Mouse (Mus musculus) gastrocnemius, adult 8-10 months (tissue): ENCODE results near the gene Chrna1. TPM values are rescaled to one million over a fixed set of nuclear protein-coding genes. Genes with fewer than 3 reads are reported as not detected.
"Not testable (repeated sequence)": the region's sequence is repeated elsewhere in the genome, so short reads cannot be mapped to it uniquely, and the experiment has no call there.

ENCODE experiments used
- DNase-seq, 2 experiments: peaks; one replicate each; pipeline ENCODE4 v3.0.0; 2022; ENCODE audit warnings: low spot score in 2 of 2
- total RNA-seq, 4 experiments: library from RNA; stranded (reverse); gene quantifications; 2 replicates each; pipeline ENCODE4 v1.2.4; 2022

The Chrna1 gene
- total RNA-seq, 4 experiments from 2014 or later: 4.8 to 5.3 (median 5.2) TPM

- DNase-seq: no peak
These were observed 19.1 kb downstream of the Chrna1 start for GRCm38 (mm10) chr2:73560899-73561664.

DNA sequence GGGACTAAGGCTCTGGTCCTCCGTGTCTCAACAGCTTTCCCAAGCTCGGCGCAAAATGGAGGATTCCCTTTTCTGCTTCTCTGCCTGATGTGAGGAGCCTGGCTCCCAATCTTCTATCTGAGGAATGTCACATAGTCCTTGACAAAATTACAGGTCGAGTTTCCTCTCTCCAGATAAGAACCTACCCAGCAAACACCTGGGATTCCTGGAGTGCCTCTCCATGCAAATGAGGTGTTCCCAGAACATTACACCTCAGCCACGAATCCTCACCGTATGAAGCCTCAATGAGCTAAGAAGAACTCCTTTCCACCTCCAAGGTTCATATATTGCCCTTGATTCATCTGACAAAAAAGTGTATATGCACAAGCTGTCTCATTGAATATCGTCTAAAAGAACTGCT, 19.7 kb downstream of the Chrna1 start:
- no peak for DNase-seq

- DNase-seq: no peak
These were observed 22.2 kb downstream of the Chrna1 start for GRCm38 (mm10) chr2:73557956-73558355.

GRCm38 (mm10) chr2:73557061-73557460, 23.1 kb downstream of the Chrna1 start:
- DNase-seq: not testable (repeated sequence)

DNA sequence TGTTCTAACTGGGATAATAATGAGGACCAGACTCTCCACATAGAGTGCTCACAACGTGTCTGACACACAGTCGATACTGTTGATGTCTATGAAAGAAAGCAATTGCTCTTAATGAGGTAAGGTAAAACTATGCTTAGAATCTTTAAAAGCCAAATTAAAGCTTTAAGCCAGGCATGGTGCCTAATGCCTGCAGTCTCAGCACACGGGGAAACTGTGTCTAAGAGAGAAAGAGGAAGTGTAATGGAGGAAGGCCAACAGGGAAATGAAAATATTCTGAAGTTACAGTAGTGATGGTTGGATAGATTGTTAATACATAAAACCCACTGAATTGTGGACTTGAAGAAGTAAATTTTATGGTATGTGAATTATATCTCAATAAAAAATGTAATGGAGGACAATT, 25.7 kb downstream of the Chrna1 start:
- DNase-seq: no peak

DNA sequence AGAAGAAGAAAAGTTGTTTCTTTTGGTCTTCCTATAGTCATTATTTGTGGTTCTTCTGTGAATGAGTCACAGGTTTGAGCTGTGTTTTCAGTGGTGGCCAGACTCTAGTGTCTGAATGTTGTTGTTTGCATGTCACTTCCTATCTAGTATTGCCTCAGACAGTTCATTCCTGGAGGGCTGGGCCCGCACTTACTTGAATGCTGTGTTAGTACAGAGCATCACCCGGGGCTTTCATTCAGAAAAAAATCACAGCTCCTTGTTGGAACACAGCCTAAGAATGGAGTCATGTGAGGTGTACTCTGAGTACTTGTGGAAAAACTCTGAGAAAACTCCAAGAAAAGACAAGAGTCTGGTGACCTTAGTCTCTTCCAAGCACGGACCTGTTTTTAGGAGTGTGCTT, 27.2 kb downstream of the Chrna1 start:
- DNase-seq: no peak

- no peak for DNase-seq
These were observed 29.4 kb downstream of the Chrna1 start for GRCm38 (mm10) chr2:73550725-73551124.

- DNase-seq: no peak
These were observed 31.6 kb downstream of the Chrna1 start for GRCm38 (mm10) chr2:73548542-73548941.

DNA sequence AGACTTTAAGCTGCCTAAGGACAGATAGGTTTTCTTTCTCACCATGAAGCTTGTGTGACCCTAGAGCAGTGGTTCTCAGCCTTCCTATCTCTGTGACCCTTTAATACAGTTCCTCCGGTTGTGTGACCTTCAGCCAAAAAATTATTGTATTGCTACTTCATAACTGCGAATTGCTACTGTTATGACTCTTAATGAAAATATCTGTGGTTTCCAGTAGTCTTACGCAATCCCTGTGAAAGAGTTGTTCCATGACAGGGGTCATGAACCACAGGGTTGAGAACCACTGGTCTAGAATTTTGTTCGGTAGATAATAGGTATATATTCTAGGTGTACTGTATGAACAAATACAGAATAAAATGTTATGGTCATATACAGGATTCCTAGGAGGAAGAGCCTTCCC, 32.9 kb downstream of the Chrna1 start:
- no peak for DNase-seq

DNA sequence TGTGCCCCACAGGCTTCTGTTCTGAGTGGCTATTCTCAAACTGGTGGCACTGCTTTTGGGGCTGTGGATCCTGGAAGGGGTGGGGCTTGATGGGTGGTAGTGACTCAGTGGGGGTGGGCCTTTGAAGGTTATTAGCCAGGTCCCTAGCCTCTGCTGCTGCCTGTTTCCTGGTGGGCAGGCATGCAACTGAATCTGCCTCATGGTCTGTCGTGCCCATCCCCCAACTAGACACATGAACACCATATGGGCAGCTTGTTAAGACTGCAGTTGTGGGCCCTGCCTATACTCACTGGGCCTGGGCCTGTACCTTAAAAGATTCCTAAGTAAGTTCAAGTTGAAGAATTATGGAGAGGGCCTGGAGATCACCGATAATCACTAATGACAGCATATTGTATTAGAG, 34.6 kb downstream of the Chrna1 start:
- no peak for DNase-seq

DNA sequence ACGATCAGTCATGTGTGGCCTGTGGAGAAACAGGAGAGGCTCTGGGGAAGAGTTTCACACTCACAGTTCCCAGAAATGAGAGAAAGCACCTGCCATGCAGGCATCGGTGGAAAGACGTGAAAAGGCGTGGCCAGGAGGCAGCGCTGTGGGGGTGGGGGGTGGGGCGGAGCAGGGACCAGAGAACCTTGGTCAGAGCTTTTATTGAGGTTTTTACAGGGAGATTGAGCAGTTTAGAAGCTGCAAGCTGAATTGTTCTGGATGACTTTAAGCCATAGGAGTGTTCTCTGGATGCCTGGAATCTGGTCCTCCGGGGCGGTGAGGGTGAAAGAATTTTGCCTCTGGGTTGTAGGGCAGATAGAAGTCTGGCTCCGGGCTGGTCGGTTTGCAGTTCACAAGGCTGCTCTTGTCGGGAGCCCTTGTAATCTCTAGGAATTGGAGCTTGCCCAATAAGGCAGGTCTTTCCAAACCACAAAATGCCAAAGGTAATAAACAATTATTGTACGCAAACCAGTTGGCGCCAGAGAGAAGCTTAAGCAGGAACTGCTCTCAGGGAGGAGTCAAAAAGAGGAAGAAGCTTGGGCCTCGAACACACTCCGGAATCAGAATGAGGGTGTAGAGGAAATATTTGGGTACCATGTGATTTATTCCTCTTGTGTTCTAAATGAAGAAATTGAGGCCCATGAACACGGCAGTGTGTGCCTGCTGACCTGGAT, 39.5 kb downstream of the Chrna1 start:
- no peak for DNase-seq

GRCm38 (mm10) chr2:73539697-73540096, 40.4 kb downstream of the Chrna1 start:
- DNase-seq: no peak

- no peak for DNase-seq
These were observed 41.0 kb downstream of the Chrna1 start for GRCm38 (mm10) chr2:73539141-73539540.

- DNase-seq: no peak
These were observed 41.5 kb downstream of the Chrna1 start for GRCm38 (mm10) chr2:73538590-73538989.

DNA sequence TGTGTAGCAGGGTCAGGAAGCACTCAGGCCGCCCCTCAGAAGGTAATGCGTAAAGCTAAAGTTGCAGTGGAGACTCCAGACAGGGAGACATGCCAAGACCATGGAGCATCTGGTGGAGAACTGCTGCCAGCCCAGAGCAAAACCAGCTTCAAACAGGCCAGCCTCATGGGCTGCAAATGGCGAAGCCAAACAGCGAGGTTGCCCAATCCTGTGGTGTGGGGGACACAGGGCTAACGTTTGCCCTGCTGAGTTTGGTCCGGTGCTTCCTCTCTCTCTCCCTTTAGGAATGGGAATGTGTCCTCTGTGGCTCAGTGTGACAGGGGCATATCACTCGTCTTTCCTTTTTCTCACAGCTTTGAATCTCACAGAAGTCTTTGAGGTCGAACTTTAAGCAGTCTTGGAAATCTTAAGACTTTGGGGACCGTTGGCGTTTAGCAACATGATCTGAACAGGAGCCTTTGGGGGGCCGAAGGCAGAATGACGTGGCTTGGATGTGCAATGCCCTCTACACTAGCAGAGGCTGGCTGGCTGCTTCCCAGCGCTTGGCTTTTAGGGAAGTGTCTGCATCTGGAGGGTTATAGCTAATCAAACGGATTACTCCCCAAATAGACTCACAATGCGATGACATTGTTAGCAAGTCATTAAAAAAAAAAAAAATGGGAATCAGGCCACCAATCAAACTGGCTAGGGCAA, 43.9 kb downstream of the Chrna1 start:
- no peak for DNase-seq

DNA sequence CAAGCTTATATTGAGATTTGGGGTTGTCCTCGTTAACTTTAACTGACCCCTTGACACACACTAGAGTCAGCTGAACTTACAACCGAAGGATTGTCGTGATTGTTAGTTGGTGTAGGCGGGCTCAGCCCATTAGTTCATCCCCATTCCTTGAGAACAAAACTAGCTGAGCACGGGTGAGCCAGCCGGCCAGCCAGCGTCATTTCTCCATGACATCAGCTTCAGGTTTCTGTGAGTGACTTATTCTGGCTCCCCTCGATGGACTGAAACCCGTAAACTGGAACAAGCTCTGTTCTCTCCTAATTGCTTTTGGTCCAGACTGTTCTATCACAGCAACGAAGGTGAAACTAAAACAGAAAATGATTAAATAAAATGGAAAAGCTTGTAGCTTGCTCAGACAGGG, 45.4 kb downstream of the Chrna1 start:
- DNase-seq: no peak

DNA sequence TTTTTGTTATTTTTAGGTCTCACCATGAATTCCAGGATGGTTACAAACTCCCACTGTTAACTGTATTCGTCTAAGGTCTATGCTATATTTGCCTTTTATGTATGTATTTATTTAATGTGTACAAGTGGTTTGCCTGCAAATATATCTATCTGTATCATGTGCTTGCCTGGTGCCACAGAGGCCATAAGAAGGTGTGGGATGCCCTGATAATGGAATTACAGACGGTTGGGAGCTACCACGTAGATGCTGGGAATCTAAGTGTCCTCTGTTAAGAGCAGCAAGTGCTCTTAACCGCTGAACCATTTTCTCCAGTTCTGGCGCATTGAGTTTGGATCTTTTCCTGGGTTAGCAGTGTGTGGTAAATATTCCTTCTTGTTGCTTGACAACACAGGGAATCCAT, 49.7 kb downstream of the Chrna1 start:
- no peak for DNase-seq

DNA sequence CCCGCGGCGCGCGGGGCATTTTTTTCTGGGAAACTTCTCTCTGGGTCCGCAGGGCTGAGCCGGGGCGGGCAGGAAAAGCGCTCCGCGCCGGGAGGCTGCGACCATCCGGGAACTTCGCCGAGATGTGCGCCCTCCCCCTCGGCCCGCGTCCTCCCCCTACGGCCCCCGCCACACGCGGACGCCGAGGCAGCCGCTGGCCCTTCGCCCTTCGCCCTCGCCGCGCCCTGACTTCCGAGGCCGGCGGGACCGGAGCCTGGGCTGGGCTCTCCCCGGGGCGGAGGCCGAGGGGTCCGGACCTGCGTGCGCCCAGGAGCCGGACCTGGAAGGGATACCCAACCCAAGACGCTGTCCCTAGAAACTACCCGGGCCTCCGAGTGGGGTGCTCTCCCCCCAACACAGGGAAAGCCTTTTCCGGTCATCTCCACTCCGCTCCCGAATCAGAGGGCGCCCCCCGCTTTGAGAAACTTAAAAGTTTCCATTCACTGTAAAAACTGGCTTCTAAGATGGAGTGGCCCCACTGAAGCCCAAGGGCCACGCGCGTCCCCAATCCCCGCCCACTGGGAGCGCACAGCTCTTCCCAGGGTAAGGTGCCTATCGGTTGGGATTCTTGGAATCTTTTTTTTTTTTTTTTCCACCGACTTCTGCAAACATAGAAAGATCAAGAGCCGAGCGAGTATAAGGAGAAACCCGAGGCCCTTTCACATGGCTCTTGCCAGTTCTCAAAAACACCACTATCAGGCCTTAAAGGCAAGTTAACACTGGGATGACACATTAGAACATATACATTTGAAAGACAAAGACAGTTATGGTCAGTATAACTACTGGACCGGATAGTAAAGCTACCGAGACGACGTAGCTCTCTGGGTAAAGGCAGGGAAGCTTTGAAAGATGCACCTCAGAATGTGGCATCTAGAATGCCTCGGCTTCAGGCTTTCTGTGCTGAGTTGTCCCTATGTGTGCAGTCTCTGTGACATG, 50.5 kb downstream of the Chrna1 start, which contains the start of gene Wipf1:
TSS of gene Wipf1 (minus strand) at position 379 of the 975 bp plus-strand sequence.
- DNase-seq: peak; percentile 63 to 78

DNA sequence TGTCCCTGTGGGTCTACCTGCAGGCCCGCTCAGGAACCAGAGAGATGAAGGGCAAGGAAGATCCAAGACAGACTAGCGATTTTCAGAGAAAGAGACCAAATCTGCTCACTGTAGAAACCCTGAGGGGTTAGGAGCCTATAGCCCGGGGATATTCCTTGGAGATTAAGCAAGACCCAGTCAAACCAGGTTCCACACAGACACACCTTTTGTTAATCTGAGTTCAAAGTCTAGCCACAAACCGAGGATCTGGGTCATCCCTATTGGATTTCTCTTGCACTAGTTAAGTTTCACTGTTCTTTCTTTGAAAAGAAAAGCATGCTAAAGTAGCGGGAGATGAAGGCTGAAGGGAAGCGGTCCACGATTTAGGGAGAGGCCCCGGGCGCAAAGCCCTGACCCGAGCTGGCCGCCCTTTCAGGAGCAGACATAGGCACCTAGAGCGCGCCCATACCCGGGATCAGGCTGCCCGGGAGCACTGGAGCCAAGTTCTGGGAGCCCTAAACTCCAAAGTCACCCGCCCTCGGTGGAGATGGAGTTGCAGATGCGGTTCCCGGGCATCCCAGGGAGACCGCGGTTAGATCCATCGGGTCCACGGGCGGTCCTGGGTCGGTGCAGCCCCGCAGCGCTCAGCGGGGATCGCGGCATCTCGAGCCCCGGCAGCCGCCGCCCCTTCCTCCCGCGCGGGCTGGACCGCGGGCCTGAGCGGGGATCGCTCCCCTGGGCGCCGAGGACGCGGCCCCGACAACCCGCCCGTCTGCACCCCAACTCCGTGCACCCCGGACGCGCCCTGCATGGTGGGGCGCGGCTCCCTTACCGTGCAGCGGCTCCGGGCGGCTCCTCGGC, 51.4 kb downstream of the Chrna1 start:
- DNase-seq: peak in 1 of 2 experiments; percentile 15

- DNase-seq: no peak
These were observed 52.2 kb downstream of the Chrna1 start for GRCm38 (mm10) chr2:73527956-73528355.
